19 mouse cellular contexts compared by ENCODE assay signal in genomic region chr13:99222476-99222875, GRCm38 (mm10). TPM values are rescaled to one million over a fixed set of nuclear protein-coding genes. Genes with fewer than 3 reads are reported as not detected.
"Had no signal": no experiment of that assay in that cellular context is flagged by ENCODE, and none has a peak within 500 bp of the region (broad histone marks: within the 10 kb centered on the region; RNA-seq: fewer than 3 reads in every experiment).

No protein-coding gene starts in this region.

- H3K9me3 ChIP-seq: lung, embryonic 15.5 days; megakaryocyte, embryonic 14.5 days; midbrain, embryonic 12.5 days; neural tube, embryonic 12.5 days; stomach, embryonic 15.5 days had no signal

- H3K4me2 ChIP-seq: lung, embryonic 15.5 days; midbrain, embryonic 12.5 days; neural tube, embryonic 12.5 days; stomach, embryonic 15.5 days had no signal

- H3K36me3 ChIP-seq: lung, embryonic 15.5 days; midbrain, embryonic 12.5 days; neural tube, embryonic 12.5 days; stomach, embryonic 15.5 days had no signal

- ATAC-seq: liver, postnatal 0 days; lung, postnatal 0 days; midbrain, embryonic 16.5 days had no signal

- H3K4me3 ChIP-seq: lung, embryonic 15.5 days; megakaryocyte, embryonic 14.5 days; midbrain, embryonic 12.5 days; neural tube, embryonic 12.5 days; stomach, embryonic 15.5 days had no signal

- H3K4me1 ChIP-seq: lung, embryonic 15.5 days; neural tube, embryonic 12.5 days; stomach, embryonic 15.5 days had no signal

- DNase-seq: liver, postnatal 0 days; lung, adult 2 months; lung, postnatal 14 days; lung, postnatal 36 days; midbrain, embryonic 14.5 days; right cerebral cortex, postnatal 14 days; thymus, adult 2 months; thymus, postnatal 25 days; thymus, postnatal 4 days had no signal

- H3K27me3 ChIP-seq: lung, embryonic 15.5 days; midbrain, embryonic 12.5 days; neural tube, embryonic 12.5 days; stomach, embryonic 15.5 days had no signal

- H3K9ac ChIP-seq: liver, postnatal 0 days; lung, embryonic 15.5 days; midbrain, embryonic 12.5 days; neural tube, embryonic 12.5 days; stomach, embryonic 15.5 days had no signal

- H3K27ac ChIP-seq: lung, embryonic 15.5 days; macrophage; midbrain, embryonic 12.5 days; neural tube, embryonic 12.5 days; stomach, embryonic 15.5 days; stomach, postnatal 0 days had no signal

RNA-seq across cellular contexts. Expression of gene Zfp366, which starts 37.9 kb away (rescaled TPM):
- total RNA-seq: monocyte, adult 5-6 weeks had no signal
